Mouse (Mus musculus): ENCODE measurements around the gene Arf1.

Arf1 gene

GRCm38 (mm10) chr11:59187706-59188105 is 40.4 kb downstream of the Arf1 start:
- DNase-seq, result no peak

GRCm38 (mm10) chr11:59185490-59185889 is 42.6 kb downstream of the Arf1 start:
- no peak for DNase-seq

- DNase-seq, result peak in 1 of 2 experiments; percentile 23
These were observed 44.2 kb downstream of the Arf1 start for GRCm38 (mm10) chr11:59183821-59184220.

GRCm38 (mm10) chr11:59182864-59183331 is 45.2 kb downstream of the Arf1 start, which contains the start of gene Gjc2:
Gene Gjc2, minus strand, starts transcription at chr11:59183213.
- DNase-seq, result no peak

GRCm38 (mm10) chr11:59176921-59177320 is 51.1 kb downstream of the Arf1 start:
- DNase-seq, result no peak

- DNase-seq, result no peak
These were observed 51.6 kb downstream of the Arf1 start for GRCm38 (mm10) chr11:59176475-59176874.

GRCm38 (mm10) chr11:59174189-59174838 is 53.8 kb downstream of the Arf1 start:
- DNase-seq, result no peak

- DNase-seq, result no peak
These were observed 57.5 kb downstream of the Arf1 start for GRCm38 (mm10) chr11:59170549-59170948.

- DNase-seq, result no peak
These were observed 58.3 kb downstream of the Arf1 start for GRCm38 (mm10) chr11:59169807-59170206.

- no peak for DNase-seq
These were observed 62.3 kb downstream of the Arf1 start for GRCm38 (mm10) chr11:59165616-59166241.

- no peak for DNase-seq
These were observed 63.7 kb downstream of the Arf1 start for GRCm38 (mm10) chr11:59164384-59164783.

- peak; percentile 95 to 98 for DNase-seq
These were observed 64.5 kb downstream of the Arf1 start, which contains the start of gene Iba57 for GRCm38 (mm10) chr11:59163255-59164236. Gene Iba57, minus strand, starts transcription at chr11:59163739.

- no peak for DNase-seq
These were observed 65.4 kb downstream of the Arf1 start for GRCm38 (mm10) chr11:59162443-59163254.

Measured in thymus, postnatal 36 days (tissue).